Mouse (Mus musculus) retina, embryonic 14.5 days (tissue): ENCODE results near the gene Pdss2.
A peak's percentile ranks its signal among the peaks of the same experiment; 100 is the strongest.
"Not testable (repeated sequence)": the region's sequence is repeated elsewhere in the genome, so short reads cannot be mapped to it uniquely, and the experiment has no call there.

Experiments used
- DNase-seq: peaks from one replicate; pipeline ENCODE4 v3.0.0-alpha.2; 2015; ENCODE audit warnings: low spot score

Pdss2 gene

DNA sequence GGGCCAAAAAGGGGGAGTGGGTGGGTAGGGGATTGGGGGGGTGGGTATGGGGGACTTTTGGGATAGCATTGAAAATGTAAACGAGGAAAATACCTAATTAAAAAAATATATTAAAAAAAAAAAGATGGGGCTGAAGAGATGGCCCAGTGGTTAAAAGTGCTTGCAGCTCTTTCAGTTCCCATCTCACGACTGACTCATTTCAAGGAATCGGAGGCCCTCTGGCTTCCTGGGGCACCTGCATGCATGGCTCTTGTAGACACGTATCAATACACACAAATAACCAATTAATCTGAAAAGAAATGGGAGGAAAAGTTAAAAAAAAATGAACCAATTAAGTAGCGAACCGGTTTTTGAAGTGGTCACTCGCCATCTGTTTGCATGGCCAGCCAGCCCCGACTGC lies 155.5 kb downstream of the Pdss2 start:
- no peak for DNase-seq

DNA sequence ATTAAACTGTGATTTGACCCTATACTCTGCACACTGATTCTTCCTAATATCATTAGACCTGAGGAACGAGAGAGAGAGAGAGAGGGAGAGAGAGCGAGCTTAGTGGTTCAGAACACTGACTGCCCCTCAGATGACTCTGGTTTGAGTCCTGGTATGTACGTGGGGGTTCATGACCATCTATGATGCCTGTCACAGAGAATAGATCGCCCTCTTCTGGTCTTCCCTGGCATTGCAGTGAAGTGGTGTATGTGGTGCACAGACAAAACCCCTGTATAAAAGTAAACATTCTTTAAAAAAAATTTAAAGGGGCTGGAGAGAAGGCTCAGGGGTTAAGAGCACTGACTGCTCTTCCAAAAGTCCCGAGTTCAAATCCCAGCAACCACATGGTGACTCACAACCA lies 157.0 kb downstream of the Pdss2 start:
- peak; percentile 79 for DNase-seq

DNA sequence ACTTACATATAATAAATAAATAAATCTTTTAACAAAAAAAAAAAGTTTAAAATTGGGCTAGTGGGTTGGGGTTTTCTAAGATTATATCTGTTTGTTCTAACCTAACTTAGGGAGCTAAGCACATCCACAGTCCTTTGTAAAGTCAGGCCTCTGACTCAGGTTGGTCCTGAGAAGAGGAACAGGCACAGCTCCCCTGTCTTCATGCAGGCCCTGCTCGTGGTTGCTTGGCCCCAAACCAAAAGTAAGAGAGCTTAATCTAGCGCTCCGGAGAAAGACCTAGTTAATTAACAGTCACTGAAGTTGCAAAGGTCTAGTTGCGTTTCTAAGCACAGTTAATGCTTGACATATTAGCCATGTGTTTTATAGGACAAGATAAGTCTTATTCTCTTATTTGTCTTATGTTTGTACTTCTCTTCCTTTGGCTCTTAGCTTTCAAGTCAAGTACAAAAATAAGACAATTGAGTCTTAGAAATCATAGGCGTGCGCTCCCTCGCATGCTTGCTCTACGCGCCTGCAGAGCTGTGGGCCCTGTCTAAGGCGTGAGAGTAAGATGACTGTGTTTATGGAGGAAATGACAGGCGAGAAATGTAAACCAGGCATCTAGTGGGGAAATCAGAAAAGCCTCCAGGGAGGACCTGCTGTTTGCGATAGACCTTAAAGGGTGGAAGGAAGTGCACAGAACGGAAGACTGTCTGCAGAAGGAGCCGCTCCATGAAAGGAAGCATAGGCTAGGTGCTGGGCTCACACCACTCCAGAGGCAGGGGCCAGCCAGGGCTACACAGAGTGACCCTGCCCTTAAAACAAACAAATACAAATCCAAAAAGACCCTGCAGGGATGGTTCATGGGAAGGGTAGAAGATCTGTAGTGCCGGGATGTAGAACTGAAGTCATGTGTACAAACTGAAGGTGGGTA lies 157.7 kb downstream of the Pdss2 start:
- no peak for DNase-seq

DNA sequence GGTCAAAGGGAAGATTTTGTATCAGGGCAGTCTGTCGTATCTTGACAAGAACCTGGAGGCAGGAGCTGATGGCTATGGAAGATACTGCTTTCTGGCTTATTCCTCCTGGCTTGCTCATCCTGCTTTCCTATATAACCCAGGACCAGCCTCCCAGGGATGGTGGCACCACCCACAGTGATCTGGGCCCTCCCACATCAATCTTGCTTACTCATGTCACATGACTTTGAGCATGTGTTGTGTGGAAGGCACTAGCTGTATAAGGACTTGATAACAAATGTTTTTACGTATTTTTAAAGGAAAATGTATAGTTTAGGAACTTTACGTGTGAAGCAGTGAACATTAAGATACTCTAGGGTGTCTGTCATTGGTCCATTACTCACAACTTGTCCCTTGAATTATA lies 161.4 kb downstream of the Pdss2 start:
- no peak for DNase-seq

DNA sequence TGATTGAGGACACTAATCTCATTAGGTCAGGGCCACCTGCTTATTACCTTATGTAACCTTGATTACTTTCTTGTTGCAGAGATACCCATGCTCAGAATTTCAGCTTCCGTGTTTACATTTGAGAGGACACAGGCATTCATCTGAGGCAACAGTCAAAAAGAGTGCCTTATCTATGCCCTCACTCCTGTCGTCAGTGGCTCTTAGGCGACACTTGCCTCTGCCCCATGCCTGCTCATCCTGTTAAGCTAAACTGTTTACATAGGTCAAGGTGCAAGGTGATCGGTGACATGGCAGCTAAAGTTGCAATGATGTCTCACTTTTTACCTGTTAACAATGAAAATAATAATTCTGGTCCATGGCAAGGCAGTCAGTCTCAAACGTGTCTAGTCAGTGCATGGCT lies 163.3 kb downstream of the Pdss2 start:
- no peak for DNase-seq

DNA sequence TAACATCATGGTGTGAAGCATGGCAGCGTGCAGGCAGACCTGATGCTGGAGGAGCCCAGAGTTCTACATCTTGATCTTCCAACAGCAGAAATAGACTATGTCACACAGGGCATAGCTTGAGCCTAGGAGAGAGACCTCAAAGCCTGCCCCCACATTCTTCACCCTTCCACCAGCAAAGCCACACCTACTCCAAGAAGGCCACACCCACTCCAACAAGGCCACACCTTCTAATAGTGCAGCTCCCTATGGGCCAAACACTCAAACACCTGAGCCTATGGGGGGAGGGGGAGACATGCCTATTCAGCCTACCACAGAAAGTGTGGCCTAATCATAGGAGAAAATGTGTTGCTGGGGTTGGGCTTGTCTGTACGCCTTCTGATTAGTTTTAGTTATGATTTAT lies 171.6 kb downstream of the Pdss2 start:
- DNase-seq: no peak

DNA sequence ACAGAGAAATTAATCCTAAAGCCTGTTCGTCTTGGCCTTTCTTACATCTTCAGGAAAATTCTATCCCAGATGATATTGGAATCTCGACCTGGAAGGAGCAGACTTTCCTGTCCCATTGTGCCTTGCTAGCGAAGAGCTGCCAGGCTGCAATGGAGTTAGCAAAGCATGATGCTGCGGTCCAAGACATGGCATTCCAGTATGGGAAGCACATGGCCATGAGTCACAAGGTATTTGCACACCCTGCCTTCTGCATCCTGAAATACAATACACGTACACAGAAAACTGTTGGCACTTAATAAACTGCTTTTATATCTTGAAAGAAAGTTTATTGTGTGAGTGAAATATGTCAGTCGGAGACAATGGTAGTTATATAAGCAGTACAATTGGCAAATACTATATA lies 172.5 kb downstream of the Pdss2 start:
- no peak for DNase-seq

DNA sequence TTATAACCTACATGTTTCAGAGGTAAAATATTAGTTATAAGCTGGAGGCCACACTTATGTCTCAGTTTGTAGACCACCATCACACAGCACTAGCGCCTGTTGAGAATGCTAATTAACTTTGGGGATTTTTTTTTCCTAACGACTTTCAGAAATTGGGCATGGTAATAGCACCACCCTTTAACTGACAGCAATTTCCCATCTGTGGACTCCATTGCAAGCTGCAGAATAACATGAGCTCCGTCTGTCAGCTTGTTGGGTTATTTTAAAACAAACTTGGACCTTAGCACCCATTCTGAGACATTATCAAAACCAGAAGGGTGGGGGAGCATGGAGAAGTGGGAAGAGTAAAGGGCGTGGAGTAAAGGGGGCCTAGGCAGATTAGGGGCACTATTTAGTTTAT lies 174.5 kb downstream of the Pdss2 start:
- no peak for DNase-seq

DNA sequence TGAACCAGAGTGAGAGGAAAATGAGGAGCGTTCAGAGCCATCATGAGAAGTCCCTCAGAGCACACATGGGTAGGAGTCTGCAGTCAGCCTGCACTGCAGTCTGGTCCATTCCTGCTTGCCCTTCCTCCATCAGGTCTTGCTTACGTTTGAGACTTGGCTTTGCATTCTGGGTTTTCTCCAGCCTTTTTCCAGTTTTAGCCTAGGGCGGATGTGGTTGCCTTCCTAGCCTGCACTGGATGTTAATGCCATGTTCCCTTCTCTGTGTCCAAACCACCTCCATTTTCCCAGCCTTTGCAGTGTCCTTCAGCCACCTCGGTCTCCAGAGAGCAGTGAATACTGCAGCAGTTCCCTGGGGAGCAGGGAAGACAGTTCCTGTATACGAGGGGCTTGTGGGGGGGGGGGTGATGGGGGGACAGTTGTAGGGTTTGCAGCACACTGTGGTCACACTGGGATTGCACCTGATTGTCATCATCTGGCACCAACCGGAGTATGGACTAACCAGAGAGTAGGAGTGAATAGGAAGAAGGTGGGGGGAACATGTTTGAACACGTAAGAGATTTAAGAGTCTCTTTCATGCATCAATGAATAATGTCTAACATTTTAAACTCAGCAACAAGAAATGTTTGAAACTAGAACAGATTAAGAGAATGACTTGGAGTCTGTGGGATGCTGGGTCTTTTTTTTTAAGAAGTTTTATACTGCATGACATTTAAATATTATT lies 178.5 kb downstream of the Pdss2 start:
- no peak for DNase-seq

DNA sequence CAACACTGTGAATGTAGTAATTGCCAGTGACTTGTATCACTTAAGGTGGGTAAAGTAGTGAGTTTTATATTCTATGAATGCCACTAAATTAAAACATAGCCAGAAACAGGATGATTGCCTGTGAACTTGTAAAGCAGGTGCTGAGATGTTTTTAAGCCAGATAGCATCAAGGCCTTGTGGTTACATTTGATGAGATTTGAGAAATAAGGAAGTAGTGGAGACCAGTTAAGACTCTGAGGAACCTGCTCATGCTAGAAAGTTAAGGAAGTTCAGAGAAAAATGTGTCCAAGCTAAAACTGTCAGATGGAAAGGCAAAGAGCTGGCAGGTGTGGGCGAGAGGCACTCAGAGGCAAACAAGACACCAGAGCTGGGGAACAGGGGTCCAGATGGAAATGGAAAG lies 184.8 kb downstream of the Pdss2 start:
- DNase-seq: no peak

DNA sequence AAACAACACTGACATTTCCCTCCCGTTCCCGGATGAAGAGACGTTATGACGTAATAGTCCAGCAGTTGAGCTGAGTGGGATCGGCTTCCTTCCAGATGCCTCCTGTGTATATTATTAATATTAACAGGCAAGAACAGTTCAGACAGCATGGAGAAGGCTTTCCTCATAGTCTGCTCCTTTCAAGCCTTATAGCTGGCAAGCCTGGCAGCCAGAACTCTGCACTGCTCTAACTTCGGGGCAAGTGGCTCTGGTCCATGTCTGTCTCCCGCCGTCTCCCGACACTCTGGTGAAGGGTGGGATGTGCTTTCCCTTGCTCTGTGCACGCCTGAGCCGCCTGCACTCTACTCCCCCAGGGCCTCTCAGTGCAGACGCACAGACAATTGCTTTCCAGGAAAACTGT lies 185.6 kb downstream of the Pdss2 start:
- DNase-seq: no peak

DNA sequence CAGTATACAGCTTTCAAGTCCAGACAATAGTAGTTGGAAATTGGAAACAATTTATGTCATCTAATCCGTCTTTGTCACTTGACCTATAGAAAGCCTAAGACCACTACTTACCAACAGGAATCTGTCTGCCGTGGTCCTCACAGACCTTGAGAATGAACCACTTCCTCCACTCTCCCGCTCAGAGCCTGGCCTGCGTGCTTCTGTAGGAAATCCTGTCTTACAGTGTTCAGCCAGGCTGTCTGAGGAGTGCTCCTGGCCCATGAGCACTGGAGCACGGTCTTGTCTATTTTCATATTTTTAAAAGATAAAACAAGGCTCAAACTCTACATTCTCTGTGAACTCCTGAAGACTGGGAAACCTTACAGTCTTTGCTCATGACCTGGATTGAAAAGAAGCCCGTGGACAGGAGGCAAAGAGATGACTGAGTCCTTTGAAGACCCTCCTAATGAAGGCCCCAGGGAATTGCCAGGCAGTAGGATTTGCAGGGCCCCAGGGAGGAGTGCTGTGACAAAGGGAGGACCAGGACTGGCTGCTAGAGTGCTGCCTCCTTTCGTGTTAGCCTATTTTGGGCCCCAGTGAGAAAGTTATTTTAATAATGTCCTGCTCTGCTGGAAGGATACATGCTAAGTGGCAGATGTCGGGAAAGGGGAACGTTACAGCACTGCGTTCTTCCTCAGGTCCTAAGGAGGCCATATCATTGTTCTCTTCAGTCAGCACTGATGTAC lies 188.4 kb downstream of the Pdss2 start:
- no peak for DNase-seq

DNA sequence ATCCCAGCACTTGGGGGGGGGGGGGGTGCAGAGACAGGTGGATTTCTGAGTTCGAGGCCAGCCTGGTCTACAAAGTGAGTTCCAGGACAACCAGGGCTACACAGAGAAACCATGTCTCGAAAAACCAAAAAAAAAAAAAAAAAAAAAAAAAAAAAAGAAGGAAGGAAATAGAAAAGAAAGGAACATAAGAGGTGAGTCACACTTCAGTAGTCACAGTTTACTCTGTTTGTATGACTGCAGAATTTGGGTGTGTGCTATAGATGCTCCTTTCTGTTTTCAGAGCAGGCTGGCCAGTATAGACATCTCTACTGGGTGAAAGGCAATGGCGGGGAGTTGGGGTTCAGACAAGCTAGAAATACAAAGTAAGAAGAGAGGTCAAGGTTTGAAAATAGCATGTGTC lies 189.9 kb downstream of the Pdss2 start:
- not testable (repeated sequence) for DNase-seq

DNA sequence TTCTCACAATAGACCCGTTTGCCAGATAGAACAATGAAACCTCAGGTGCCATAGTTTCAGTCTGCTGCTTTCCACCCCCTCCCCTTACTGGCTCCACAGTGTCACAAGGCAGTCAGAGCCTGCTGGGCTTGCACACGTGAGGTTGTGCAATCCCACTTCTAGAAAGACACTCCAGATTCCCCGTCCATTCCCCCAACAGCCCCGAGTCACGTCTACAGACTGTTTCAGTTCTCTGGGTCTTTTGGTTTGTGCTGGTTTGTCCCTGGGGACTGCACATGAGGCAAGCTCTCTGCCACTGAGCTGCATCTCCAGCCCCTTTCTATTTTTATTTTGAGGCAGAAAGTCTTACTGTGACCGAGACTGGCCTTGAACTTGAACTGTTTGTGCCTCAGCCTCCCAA lies 196.1 kb downstream of the Pdss2 start:
- DNase-seq: no peak

DNA sequence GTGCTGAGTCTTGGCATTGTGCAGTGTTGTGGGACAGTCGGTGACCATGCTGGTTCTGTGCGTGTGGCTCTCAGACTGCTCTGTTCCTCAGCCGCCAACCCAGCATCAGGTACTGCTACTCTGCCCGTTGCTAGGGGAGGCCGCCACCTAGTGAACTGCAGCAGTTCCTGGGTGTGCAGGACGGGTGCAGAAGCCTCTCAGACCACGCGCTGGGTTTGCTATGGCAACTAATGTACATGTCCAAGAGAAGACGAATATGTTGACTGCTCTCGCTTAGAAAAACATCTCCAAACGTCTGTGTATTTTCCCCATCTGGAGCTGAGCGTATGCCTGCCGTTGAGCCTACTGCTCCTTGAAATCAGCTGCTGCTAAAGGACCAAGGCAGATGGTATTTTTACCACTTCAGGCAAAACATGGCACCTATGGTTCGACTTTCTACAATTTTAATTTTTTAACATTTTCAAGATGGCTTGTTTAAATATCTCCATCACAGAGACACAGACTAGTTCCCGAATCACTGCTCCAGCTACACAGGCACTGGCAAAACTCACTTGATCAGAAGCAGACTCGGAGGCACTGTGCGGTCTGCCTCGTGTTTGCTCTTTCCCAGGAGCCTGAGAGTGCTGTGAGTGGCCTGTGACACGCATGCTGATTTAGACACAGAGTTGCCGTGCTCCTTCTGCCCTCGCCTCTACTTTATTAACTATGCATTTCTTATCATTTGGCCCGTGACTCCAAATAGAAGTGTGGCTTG lies 199.6 kb downstream of the Pdss2 start:
- DNase-seq: no peak

DNA sequence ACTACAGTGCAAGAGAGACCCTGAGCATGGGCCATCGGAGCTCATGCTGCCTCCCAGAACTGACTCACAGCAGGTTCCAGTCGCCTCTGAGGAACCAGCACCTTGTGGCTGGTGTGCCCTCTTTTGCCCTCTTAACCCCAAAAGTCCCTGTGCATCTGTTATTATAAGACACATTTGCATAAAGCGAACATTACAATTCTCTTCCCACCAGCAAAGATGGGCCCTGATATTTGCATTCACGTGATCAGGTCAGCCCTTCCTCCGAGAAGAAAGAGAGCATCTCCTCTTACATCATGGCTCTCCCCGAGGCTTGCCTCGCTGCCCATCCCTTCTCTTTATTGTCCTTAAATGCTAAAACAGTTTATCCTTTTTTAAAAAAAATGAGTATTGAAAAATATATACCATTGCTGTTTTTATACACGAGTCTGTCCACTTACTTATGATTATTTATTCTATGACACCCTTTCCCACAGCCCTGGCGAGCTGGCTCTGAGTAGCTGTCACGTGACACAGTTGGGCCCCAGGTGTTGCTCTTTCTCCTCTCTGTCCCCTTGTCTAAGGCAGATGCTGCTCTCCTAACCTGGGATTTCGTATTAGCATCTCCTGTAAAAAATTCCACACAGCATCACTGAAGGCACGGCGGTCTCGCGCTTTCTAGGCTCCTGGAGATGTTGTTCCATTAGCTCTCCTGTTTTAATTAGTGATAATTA lies 200.9 kb downstream of the Pdss2 start:
- no peak for DNase-seq

DNA sequence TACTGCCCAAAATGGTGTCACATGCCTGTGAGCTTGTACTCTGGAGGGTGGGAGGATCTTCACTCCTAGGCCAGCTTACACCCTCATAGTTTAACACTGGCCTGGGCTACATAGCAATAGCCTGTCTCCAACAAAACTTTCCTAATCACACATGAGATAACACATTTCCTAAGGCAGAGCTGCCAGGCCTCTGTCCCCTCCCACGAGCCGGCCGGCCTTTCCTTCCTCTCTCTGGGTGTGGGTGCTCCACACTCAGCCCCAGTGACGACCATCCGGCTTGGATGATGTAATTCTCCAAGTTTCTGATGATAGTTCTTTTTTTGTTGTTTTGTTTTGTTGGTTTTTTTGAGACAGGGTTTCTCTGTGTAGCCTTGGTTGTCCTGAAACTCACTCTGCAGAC lies 203.3 kb downstream of the Pdss2 start:
- DNase-seq: no peak

DNA sequence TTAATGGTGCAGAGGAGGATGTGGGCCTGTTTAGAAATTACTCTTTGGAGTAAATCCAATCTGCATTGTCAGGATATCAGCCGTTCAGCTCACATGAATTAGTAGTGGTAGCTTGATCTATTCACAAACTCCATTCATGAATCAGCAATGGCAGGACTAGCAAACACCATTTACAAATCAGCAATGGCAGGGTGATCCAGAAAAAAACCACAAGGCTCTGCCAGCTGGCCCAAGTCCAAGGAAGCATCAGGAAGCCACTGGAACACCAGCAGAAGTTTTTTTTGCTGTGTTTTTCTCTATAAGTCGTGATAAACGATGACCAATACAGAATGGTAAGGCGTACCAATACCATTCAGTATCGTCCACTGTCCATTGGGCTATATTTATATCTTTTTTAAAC lies 209.3 kb downstream of the Pdss2 start:
- DNase-seq: no peak

DNA sequence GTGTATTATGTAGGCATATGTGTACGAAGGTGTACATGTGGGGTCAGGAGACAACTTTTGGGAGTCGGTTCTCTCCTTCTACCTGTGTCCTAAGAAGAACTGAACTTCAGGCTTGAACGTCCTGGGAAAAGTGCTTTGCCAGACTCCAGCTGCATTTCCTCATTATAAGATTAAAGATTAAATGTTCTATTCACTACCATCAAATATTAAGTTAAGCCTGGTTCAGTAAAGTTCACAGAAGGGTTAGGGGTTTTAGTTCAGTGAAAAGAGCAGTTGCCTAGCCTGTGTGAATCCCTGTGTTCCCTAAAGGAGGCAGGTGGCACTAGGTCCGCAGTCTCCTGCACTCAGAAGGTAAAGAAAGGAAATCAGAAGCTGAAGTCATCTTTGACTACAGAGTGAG lies 213.0 kb downstream of the Pdss2 start:
- no peak for DNase-seq

DNA sequence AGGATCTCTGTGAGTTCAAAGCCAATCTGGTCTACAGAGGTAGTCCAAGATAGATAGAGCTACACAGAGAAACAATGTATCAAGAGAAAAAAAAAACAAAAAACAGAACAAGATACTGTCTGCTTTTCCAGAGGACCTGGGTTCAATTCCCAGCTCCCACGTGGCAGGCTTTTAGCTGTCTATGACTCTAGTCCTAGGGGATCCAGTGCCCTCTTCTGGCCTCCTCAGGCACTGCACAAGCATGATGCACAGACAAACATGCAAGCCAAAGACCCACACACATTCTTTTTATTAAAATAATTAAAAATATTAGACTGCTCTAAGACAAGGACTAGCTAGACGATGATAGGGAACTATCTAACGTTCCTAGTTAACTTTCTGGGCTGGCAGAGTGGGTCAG lies 214.5 kb downstream of the Pdss2 start:
- DNase-seq: no peak

DNA sequence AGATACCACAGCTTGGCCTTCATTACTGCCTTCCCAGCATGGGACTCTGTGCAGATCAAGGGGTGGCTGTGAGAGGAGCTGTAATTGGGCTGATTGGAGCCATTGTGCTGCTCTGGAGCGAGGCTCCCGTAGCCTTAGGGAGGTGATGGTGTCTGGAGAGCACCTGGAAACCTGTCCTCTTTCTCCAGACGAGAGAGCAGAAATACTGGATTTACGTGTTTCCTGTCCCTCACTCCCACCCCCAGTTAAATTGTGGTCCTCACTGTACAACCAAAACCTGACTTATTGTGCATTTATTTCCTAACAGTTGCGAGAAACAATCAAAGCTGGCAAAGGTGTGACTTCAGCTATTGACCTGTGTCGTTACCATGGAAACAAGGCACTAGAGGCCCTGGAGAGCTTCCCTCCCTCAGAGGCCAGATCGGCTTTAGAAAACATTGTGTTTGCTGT lies 218.2 kb downstream of the Pdss2 start:
- peak; percentile 76 for DNase-seq
